Mouse (Mus musculus): Measurements from ENCODE around the gene Tubg2. TPM values are rescaled to one million over a fixed set of nuclear protein-coding genes. Genes with fewer than 3 reads are reported as not detected.
"Not testable (repeated sequence)": the region's sequence is repeated elsewhere in the genome, so short reads cannot be mapped to it uniquely, and the experiment has no call there.

Tubg2 gene
- polyA plus RNA-seq, 1 experiment, result 3.4 TPM

DNA sequence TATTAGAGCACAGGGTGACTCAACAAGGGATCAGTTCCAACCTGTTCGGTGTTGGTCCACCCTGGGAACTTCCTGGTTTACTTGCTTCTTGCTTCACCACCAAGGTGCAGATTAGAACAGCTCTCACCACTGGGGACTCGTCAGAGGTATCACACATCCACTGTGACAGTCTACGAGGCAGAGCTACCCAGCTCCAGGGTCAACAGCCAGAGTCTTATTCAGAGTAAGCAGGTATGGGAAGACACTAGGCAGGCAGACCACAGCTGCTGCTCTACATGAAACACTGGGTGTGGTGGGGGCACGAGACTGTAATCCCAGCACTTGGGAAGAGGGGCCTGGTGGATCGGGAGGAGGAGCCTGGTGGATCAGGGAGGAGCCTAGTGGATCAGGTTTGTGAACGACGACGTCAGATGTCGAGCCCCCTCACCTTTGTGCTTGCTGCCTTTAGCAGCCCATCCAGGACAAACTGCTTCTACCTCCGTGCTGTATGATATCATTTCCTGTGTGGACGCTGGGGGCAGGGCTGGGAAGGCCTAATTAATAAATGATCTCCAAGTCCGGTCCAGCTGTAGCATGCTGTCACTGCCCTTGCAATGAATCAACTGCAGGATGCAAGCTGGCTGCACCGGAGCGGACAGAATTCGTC is 17.0 kb upstream of the Tubg2 start:
- DNase-seq (ENCODE audit: low read depth), result no peak

DNA sequence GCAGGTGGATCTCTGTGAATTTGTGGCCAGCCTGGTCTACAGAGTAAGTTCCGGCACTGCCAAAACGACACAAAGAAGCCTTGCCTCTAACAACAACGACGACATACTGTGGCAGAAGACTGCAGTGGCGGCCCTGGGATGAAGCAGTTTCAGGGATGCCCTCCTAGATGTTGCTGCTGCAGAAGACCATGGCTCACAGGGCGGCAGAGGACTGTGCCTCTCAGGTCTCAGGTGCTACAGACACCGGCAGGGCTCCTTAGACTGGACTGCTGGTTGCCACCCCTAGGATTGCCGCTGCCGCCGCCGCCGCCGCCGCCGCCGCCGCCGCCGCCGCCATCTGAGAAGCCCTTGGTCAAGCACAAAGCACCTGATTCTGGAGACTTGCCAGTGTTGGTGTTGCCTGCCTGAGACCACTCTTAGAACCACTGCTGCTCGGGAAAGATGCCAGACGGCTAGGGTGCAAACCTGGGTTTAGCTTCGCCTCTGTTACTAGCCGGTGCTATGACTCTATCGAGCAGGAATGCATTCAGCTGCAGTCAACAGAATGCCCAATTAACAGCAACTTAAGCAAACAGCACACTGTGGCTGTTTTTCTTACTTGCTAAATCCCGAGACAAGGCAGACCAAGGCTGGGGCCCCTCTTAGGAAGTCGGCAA is 15.4 kb upstream of the Tubg2 start:
- DNase-seq (ENCODE audit: low read depth), result no peak

DNA sequence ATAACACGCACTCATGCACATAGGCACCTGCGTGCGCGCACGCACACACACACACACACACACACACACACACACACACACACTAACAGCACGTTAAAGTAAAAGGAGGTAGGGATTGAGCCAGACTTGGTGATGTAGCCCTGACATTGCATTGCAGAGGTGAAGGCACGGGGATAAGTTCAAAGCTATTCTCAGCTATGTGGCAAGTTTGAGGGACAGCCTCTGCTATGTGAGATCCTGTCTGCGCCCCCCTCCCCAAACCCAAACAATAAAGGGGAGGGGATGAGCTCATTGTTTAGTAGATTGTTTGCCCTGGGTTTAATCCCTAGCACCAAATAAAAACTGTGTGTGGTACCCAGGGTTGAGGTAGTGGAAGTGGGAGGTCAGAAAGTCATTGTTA is 14.6 kb upstream of the Tubg2 start:
- no peak for DNase-seq (ENCODE audit: low read depth)

DNA sequence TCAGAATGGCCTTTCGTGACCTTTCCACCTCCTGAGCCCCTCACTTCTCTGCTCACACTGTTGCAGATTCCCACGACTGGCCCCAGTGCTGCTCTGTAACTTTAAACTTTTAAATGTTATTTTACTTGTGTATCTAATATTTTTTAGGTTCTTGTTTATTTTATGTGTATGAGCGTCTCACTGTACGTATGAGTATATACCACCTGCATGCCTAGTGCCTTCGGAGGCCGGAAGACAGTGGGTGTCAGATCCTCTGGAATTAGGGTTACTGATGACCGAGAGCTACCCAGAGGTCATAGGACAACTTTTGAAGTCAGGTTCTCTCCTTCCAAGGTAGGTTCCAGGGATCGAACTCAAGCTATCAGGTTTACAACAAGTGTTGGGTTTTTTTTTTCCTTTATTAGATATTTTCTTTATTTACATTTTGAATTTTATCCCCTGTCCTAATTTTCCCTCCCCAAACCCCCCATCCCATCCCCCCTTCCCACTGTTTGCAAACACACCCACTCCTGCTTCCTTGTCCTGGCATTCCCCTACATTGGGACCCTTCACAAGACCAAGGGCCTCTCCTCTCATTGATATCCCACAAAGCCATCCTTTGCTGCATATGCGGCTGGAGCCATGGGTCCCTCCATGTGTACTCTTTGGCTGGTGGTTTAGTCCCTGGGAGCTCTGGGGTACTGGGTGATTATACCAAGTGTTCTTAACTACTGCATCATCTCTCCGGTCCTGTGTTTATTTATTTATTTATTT is 13.3 kb upstream of the Tubg2 start:
- no peak for DNase-seq (ENCODE audit: low read depth)

DNA sequence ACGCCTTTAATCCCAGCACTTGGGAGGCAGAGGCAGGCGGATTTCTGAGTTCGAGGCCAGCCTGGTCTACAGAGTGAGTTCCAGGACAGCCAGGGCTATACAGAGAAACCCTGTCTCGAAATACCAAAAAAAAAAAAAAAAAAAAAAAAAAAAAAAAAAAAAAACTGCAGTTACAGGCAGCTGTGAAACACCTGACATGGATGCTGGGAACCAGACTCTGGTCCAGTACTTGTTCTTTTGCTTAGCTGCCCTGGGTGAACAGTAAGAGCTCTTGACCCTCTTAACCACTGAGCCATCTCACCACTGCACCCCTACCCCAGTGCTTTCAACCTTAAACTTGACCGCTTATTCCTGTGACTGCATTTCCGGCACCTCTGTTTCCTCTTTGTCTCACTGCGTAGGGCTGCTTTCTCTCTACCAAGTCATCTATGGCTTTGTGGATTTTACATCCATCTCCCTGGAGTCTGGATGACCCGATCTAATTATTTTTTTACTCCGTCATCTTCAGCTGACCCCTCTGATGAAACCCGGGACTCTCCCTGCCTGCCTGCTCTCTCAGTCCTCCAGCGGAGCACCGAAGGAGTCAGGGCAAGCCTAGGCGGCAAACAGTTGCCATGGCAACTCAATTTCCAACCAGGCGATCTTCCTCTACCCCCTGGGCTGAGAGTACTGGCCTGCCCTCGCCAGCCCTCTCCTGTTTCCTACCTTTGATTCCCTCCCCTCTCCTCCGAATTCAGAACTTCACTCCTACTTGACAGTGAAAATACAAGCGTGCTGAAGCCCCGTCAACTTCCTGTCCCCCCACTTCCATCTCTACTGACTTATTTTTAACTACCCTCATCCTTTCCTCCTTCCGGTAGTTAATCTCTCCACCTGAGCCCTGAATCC is 12.1 kb upstream of the Tubg2 start:
- DNase-seq (ENCODE audit: low read depth), result no peak

DNA sequence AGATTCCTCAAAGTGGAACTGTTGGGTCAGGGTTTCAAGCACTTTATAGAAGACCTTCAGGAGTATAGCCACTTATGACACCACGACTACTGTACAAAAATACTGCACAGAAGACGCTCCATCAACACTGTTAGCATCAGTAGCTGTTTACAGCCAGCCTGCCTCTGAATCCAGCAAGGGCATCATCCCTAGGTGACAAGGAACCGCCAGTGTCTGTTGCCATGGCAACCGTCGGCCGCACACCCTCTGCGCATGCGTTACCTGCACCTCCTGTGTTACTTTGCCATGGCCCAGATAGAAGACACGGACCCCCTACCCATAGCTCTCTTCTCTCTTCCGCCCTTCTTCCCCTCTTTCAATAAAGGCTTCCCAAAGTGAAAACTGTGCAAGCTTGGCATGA is 9.3 kb upstream of the Tubg2 start:
- DNase-seq (ENCODE audit: low read depth), result no peak

DNA sequence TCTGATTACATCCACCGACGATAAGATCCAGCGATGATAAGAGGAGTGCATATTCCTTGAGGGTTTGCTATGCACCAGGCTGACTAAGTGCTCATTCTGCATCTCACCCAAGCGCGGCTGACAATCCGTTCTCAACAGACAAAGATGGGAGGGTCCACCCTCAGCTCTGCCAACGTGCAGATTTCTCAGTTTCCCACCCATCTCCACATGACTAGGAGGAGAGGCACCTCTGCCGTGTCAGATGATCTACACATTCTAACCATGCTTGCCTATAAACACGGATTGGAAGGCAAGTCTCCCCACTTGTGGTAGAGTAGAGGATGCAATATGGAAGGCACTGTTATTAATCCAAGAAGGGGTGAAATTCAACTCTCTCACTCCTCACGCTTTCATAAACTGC is 7.0 kb upstream of the Tubg2 start:
- DNase-seq (ENCODE audit: low read depth), result no peak

DNA sequence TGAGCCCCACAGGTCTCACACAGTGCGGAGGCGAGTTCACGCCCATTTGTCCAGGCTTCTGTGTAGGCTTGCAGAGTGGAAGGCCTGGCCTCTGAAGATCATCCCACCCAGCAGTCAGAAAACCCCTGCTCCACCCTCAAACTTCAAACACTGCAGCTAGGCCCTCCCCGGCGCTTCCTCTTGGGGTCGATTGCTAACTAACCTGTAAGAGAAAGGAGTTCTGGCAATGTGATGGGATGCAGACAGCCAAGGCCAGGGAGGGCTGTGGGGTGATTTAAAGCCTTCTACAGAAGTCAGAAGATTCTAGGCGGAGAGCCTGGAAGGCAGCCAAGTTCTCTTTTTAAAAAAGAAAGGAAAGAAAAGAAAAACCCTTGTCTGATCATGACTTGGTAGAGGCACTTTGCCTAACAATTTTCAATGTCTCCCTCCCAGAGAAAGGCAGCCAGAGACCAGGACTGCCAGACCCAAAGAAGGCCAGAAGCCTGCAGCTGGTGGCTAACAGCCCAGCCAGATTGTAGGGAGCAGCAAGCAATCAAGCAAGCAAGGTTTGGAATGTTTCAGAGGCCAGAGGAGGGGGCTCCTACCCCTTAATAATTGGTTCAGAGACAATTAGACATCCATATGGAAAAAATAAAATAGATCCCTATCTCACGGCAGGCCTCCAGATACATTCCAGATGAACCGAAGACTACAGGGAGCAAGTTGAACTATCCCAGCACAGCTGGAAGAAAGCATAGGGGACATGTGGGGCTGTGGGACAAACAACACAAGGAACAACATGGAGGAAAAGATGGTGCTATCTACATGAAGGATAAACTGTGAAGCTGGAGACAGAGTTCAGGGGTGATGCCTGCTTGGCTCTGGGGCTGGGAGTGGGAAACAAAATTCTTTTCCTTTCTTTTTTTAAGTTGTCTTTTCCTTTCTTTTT is 6.3 kb upstream of the Tubg2 start:
- DNase-seq (ENCODE audit: low read depth), result no peak

DNA sequence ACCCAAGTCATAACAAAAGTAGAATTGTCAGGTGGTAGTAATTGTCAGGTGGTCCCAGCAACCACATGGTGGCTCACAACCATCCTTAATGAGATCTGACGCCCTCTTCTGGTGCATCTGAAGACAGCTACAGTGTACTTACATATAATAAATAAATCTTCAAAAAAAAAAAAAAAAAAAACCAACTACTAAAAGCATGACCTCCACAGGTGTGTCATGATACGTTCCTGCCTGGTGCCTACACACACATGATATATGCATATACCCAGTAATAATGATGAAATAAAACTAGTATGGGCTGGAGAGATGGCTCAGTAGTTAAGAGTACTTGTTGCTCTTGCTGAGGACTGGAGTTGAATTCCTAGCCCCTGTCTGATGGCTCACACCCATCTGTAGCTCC is 4.6 kb upstream of the Tubg2 start:
- DNase-seq (ENCODE audit: low read depth), result no peak

DNA sequence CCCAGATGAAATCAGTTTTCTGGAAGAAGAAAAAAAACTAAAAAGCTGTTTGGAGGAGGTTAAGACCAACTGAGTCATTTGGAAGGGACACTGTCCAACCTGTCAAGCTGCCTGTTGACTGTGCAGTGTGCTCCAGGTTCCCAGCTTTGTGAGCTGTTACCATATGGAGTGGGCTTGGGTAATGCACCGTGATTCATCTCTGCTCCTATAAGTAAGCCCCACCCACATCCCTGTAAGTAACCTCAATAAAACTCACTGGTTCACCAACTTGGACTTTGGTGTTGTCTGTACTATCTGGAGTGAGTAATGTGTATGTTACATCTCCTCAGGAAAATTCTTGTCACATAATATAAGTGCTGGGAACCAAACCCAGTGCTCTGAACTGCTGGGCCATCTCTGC is 2.9 kb upstream of the Tubg2 start:
- no peak for DNase-seq (ENCODE audit: low read depth)

DNA sequence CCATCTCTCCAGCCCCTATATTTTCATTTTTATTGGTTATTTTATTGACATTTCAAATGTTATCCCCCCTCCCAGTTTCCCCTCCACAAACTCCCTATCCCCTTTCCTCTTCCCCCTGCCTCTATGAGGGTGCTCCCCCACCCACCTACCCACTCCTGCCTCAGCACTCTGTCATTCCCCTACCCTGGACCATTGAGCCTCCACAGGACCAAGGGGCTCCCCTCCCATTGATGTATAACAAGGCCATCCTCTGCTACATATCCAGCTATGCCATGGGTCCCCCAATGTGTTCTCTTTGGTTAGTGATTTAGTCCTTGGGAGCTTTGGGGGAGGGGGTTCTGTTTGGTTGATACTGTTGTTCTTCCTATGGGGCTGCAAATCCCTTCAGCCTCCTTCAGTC is 1.1 kb upstream of the Tubg2 start:
- DNase-seq (ENCODE audit: low read depth), result no peak

DNA sequence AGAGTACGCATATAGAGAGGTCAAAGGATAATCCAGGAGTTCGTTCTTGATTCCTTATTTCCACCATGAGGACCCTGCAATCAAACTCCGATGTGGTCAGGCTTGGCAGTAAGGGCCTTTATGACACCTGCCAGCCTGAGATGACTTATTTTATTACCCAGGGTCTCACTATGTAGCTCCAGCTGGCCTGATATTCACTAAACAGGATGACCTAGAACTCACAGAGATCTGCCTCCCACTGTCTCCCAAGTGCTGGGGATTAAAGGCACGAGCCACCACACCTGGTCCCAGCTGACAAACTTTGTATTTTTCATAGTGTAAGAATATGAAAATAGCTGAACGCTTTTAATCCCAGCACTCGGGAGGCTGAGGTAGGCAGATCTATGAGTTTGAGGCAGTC is 556 bp upstream of the Tubg2 start:
- no peak for DNase-seq (ENCODE audit: low read depth)

DNA sequence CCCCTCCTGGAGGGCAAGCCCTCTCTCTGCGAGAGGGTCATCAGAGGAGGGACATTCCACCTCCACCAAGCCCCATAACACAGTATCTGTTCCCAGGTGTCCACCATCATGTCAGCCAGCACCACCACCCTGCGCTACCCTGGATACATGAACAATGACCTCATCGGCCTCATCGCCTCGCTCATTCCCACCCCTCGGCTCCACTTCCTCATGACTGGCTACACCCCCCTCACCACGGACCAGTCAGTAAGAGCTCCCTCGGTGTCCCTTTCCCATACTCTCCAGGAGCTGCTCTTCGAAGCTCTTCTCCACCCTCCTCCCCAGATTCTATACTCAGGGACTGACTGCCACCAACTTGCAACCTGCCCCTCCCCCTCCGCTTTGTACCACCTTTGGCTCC is 4.4 kb downstream of the Tubg2 start:
- DNase-seq (ENCODE audit: low read depth), result not testable (repeated sequence)

DNA sequence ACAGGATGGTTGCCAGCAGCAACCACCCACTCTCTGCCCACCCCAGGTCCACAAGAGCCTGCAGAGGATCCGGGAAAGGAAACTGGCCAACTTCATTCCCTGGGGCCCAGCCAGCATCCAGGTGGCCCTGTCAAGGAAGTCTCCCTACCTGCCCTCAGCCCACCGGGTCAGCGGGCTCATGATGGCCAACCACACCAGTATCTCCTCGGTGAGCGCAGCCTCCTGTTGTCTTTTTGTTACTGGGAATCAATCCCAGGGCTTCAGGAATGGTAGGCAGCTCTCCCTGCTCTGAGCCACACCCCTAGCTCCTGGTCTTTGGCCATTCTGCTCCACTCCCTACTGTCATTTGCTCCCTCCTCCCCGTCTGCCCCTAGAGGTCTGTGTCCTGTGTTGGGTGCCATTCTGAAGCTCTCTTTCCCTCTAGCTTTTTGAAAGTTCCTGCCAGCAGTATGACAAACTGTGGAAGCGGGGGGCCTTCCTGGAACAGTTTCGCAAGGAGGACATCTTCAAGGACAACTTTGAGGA is 5.3 kb downstream of the Tubg2 start:
- not testable (repeated sequence) for DNase-seq (ENCODE audit: low read depth)

DNA sequence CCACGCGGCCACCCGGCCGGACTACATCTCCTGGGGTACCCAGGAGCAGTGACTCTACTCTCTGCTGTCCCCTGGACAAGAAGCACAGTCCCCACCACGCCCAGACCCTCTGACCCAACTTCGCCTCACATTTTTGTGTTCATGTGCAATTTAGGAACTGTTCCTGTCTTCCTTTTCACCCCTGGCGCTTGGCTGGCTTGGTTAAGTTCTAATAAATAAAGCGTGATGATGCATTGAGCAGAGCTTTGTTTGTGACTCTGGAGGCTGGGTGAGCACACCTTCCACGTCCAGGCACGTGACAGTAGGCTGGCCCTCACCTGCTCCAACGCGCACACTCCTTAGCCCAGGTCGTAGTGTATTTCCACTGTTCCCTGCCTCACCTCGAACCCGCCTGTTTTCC is 5.8 kb downstream of the Tubg2 start:
- no peak for DNase-seq (ENCODE audit: low read depth)

DNA sequence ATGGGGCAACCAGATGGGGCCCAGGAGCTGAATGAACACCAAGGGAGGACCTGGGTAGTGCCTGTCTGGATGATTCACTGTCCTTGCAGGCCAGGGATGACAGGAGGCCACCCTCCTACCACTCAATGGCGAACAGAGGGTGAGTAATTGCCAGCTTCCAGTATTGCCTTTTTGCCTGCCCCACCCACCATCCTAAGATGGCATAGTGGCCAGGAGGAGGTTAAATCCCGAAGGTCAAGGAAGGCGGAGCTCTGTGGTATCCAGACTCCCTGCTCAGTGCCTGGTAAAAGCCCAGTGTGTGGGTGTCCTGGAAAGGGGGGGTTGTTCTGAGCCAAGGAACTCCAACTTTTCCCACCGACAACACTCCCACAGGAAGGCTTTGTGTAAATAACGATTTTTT is 6.6 kb downstream of the Tubg2 start:
- DNase-seq (ENCODE audit: low read depth), result no peak

DNA sequence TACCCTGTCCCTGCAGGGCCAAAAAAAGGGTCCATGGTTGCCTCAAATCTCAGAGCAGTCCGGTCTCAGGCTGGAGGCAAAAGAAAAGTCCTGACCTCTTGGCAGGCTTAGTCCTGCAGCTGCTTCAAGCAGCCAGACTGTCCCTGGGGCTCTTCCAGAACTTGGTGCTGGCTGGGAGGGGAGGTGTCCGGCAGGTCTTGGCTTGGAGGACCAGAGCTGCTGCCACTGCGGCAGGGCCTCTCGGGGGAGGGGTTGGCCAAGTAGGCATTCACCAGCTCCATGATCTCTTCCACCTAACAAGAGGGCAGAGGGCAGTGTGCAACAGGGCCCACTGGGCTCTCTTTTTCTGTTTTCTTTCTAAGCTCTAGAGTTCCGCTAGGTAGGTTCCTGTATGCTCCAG is 7.1 kb downstream of the Tubg2 start:
- no peak for DNase-seq (ENCODE audit: low read depth)

DNA sequence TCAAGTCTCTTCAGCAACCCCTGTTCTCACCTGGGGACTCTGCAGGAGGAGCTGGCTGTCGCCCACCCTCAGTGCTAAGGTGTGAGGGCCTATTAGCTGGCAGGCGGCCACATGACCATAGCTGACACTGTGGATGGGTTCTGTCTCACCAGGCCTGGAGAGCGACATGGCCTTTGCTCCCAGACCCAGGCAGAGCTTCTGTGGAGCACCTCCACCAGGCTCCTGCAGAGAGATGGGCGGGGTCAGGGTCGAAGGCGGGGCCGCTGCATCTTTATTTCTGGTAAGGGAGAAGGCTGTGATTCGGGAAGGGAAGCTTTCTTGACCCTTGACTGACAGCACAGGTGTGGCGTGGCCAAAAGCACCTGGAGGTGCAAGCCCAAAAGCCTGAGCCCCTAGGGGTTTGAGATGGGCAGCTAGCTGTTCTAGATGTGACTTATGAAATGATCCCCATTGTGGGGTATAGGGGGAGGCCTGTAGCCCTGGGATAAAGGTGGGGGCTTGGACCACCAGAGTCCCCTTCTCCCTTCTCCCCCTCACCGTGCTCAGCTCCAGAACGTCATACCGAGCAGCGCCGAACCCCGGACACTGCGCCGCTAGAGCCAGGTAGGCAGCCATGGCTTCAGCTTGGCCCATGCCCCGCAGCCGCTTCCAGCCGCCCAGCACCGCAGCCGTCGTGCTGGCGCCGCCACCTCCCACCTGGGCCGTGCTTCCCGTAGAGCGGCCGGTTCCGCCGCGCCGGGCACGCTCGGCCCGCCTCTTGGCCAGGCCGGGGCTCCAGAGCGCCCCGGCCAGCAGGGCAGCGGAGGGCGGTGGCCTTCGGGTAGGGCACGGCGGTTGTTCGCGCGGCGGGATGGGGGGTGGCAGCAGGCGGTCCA is 8.0 kb downstream of the Tubg2 start:
- DNase-seq (ENCODE audit: low read depth), result no peak

DNA sequence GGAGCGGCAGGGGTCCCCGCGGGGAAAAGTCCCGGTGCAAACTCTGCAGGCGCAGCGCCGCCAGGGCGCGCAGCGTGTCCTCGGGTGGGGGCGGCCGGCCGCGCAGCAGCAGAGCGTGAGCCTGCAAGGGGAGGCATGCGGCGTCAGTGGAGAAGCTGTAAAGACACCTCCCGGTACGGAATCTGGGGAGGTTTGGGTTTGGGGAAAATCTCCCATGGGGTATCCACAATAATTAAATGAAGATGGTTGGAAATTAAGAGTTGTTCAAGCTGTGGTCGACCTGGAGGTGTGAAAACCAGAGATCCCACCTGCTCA is 8.6 kb downstream of the Tubg2 start:
- no peak for DNase-seq (ENCODE audit: low read depth)

Data from gonadal fat pad, adult 2 months (tissue).